Mouse (Mus musculus) ES-E14 (cell line): ENCODE data around the gene Ephb4.

ENCODE experiments used
- HCFC1 ChIP-seq: IDR thresholded peaks from 2 replicates; pipeline ENCODE4 v1.6.1; 2012; ENCODE audit warnings: low read length, inconsistent platforms, borderline replicate concordance; ENCODE audit not compliant: insufficient read depth
- ZC3H11A ChIP-seq: IDR thresholded peaks from 2 replicates; pipeline ENCODE4 v1.6.1; 2012; ENCODE audit warnings: low read depth, mild to moderate bottlenecking, inconsistent platforms, low read length, borderline replicate concordance

GRCm38 (mm10) chr5:137305822-137306221 is 44.1 kb upstream of the Ephb4 start:
- TF ChIP-seq ZC3H11A (no peak), HCFC1 (no peak)
